Mouse (Mus musculus) neural tube, embryonic 11.5 days (tissue): ENCODE results near the gene Cfap77. TPM values are rescaled to one million over a fixed set of nuclear protein-coding genes. Genes with fewer than 3 reads are reported as not detected.

Source experiments
- ATAC-seq: fragments of 200-750 bp; cut with Nextera tagmentation; 2 replicates; pipeline ENCODE4 v1.8.0; 2017; ENCODE audit warnings: moderate number of reproducible peaks, mild to moderate bottlenecking, moderate TSS enrichment, moderate library complexity; ENCODE audit not compliant: insufficient read depth, low FRiP score, low TSS enrichment
- DNase-seq: peaks from one replicate; pipeline ENCODE4 v3.0.0-alpha.2; 2015; ENCODE audit warnings: low spot score
- H3K27ac ChIP-seq: fragments of 300-500 bp; sonication (generic); 2 replicates; pipeline ENCODE4 v1.5.1; 2014; ENCODE audit warnings: low read depth, mild to moderate bottlenecking, low read length
- H3K27me3 ChIP-seq: fragments of 300-500 bp; sonication (generic); 2 replicates; pipeline ENCODE4 v1.6.1; 2014; ENCODE audit warnings: mild to moderate bottlenecking, low read length, mixed read lengths; ENCODE audit not compliant: control insufficient read depth, insufficient read depth
- H3K36me3 ChIP-seq: fragments of 300-500 bp; sonication (generic); 2 replicates; pipeline ENCODE4 v1.6.1; 2014; ENCODE audit warnings: mild to moderate bottlenecking, low read length, moderate library complexity, mixed read lengths; ENCODE audit not compliant: control insufficient read depth, insufficient read depth
- H3K4me1 ChIP-seq: fragments of 300-500 bp; sonication (generic); 2 replicates; pipeline ENCODE4 v1.6.1; 2014; ENCODE audit warnings: low read length, mixed read lengths; ENCODE audit not compliant: control insufficient read depth, insufficient read depth
- H3K4me2 ChIP-seq: fragments of 300-500 bp; sonication (generic); 2 replicates; pipeline ENCODE4 v1.6.1; 2014; ENCODE audit warnings: low read depth, mild to moderate bottlenecking, moderate library complexity
- H3K4me3 ChIP-seq: fragments of 300-500 bp; sonication (generic); 2 replicates; pipeline ENCODE4 v1.5.1; 2014; ENCODE audit warnings: low read depth, low read length
- H3K9ac ChIP-seq: fragments of 300-500 bp; sonication (generic); 2 replicates; pipeline ENCODE4 v1.6.1; 2014; ENCODE audit warnings: mild to moderate bottlenecking, low read length
- H3K9me3 ChIP-seq: fragments of 300-500 bp; sonication (generic); 2 replicates; pipeline ENCODE4 v1.6.1; 2016; ENCODE audit warnings: low read length; ENCODE audit not compliant: control insufficient read depth
- WGBS: fragments of 180-500 bp; shearing (Covaris S2); extraction: QIAGEN DNeasy Blood & Tissue Kit; methylation state at CpG from one replicate; pipeline ENCODE4 v1.1.7; 2014; 5-methylcytosine and 5-hydroxymethylcytosine counted together
- polyA plus RNA-seq: library from polyadenylated mRNA; unstranded; fragments of >200 nt; fragmentation: Nextera tagmentation; extraction: Ambion mirVana; gene quantifications from 2 replicates; pipeline ENCODE4 v1.2.1, GENCODE M21; 2014

The Cfap77 gene
- polyA plus RNA-seq, 1 experiment from 2014 or later = 0.33 TPM

DNA sequence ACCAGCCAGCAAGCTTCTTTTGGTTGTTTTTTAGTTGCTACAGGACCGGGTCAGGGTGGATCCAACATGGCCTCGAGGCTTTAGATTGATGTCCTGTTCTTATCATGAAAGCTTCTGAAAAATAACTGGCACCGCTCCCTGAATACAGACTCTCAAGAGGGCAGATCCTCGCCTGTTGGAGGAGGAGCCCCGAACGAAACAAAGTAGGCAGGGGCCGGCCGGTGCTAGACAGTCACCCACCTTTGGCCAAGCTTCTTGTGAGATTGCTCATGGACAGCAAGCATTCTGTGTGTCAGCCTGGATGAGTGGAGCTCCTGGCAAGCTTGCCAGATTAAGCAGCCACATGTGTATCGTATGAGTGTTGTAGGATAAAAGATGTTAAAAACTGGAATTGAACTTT is 150.1 kb downstream of the Cfap77 start:
- DNase-seq (no peak), ATAC-seq (no peak)
- Histone ChIP-seq H3K27me3 (peaks cover 30% of the 10 kb centered on the region), H3K36me3 (no peaks in the 10 kb centered on the region; the same call in none of the 2 replicates), H3K27ac (no peak overlapping the region), H3K4me1 (peaks cover 25% of the 10 kb centered on the region), H3K4me3 (no peak overlapping the region), H3K9ac (no peak overlapping the region), H3K4me2 (no peak overlapping the region), H3K9me3 (no peaks in the 10 kb centered on the region)
- 81% methylated on average over 9 of the region's 9 CpGs for WGBS

DNA sequence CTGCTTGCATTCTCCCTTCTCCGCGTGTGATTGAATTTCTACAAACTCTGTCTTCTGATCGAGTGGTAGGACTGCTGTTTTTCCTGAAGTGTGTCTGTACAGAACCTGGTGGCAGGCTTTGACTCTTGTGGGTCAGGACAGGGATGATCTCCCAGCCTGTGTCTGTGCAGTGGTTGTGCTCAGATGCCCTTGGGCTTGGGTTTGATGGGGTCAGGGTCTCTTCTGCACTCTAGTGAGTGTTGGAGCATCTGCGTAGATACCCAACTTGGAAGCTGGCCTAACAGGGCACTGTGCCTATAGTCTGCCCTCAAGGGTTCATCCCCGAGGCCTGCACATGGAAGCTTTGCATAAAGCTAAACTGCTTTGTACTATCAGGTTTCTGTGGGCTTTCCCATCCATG is 151.0 kb downstream of the Cfap77 start:
- Histone ChIP-seq H3K4me1 (peaks cover 17% of the 10 kb centered on the region), H3K9me3 (no peaks in the 10 kb centered on the region), H3K9ac (no peak overlapping the region; the same call in 1 of the 2 replicates), H3K4me3 (no peak overlapping the region), H3K27ac (no peak overlapping the region), H3K36me3 (no peaks in the 10 kb centered on the region; the same call in none of the 2 replicates), H3K27me3 (peaks cover 21% of the 10 kb centered on the region), H3K4me2 (no peak overlapping the region)
- 88% methylated on average over 5 of the region's 5 CpGs for WGBS
- ATAC-seq (no peak), DNase-seq (no peak)

DNA sequence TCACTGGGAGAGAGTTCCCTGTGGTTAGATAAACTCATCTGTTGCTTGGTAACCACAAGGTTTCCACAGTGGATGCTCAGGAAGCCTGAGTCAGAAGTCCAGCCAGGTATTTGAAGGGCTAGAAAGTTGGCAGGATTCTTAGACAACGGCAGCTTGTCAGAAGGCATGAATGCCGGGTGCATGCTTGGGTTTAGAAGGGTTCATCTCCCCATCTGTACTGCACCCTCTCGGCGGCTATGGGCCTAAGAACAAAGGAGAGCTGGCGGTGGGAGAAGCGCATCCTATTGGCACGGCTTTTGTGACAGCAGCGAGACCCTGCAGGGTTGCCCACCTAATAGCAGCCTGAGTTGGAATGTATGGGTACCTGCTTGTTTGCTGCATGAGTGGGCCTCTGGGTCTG is 152.6 kb downstream of the Cfap77 start:
- peaks cover 2% of the 10 kb centered on the region; the same call in 1 of the 2 replicates for H3K4me1 ChIP-seq
- H3K27ac ChIP-seq = no peak overlapping the region
- 89% methylated on average over 8 of the region's 8 CpGs for WGBS
- no peak overlapping the region for H3K9ac ChIP-seq
- H3K4me3 ChIP-seq = no peak overlapping the region
- no peak overlapping the region for H3K4me2 ChIP-seq
- ATAC-seq (no peak), DNase-seq (no peak)
- peaks cover 7% of the 10 kb centered on the region; the same call in 1 of the 2 replicates for H3K27me3 ChIP-seq
- no peaks in the 10 kb centered on the region for H3K9me3 ChIP-seq
- H3K36me3 ChIP-seq = no peaks in the 10 kb centered on the region; the same call in none of the 2 replicates

DNA sequence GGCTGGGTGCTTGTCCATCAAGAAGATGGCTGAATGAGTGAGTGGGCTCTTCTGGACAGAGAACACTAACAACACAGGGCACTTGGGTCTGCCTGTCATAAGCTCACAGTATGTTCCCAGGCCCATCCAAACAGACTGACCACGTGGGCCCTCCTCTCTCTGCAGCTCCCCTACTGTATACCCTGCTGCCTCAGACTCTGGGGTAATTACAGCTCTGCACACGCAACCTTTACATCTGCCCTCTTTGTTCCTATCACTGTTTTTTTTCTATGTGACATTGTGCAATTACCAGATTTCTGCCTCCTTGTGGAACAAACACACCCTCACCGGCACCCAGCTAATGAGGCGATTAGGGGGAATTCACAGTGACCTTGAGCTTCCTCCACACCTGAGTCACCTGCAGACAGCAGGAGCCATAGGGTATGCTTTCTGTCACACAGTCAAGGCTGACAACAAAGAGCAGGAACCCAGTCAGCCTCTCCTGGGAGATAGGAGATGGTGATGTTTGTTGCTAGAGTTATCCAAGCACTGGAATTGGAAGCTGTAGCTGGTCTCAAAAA is 157.4 kb downstream of the Cfap77 start:
- H3K27me3 ChIP-seq = no peaks in the 10 kb centered on the region
- H3K4me1 ChIP-seq = no peaks in the 10 kb centered on the region
- no peaks in the 10 kb centered on the region for H3K9me3 ChIP-seq
- H3K36me3 ChIP-seq = peaks cover 2% of the 10 kb centered on the region; the same call in 1 of the 2 replicates
- no peak overlapping the region for H3K4me3 ChIP-seq
- H3K27ac ChIP-seq = no peak overlapping the region
- 88% methylated on average over 4 of the region's 4 CpGs for WGBS
- no peak overlapping the region for H3K9ac ChIP-seq
- no peak for ATAC-seq
- DNase-seq = no peak
- no peak overlapping the region for H3K4me2 ChIP-seq

DNA sequence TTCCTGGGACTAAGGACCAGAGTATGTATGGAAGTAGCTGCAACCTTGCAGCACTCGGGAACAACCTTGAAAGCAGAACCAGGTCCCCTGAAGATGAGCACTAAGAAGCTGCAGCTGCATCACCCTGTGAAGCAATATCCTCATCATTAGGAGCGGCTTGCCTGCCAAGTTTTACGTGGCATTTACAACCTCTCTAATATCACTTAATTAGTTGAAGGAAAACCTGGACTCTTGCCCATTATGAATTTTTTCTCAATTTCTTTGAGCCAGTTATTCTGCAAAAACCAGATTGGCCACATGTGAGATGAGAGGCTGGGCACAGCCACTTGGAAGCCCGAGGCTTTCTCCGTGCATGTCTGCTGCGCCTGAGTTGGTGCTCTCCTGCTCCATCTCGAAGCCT is 159.0 kb downstream of the Cfap77 start:
- ATAC-seq = no peak
- WGBS = 86% methylated on average over 7 of the region's 7 CpGs

DNA sequence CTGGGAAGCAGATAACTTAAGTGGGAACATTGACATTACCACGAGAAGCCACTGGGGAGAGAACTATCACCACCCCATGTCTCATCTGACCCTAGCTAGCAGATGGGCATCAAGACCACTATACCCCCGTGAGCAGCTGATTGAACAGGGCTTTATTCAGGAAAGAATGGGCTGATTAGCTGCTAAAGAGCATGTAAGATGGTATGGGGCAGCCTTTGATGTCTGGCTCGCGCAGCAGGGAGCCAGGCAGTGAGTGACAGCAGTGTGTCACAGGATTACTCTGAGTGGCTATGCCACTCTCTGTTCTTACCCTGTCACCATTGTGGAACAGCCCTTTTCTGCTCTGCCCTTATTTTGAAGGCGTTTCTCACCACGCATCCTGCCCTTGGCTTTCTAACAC is 161.3 kb downstream of the Cfap77 start:
- Histone ChIP-seq H3K9ac (no peak overlapping the region), H3K27ac (no peak overlapping the region), H3K4me3 (no peak overlapping the region), H3K4me2 (no peak overlapping the region), H3K36me3 (peaks cover 2% of the 10 kb centered on the region; the same call in 1 of the 2 replicates), H3K4me1 (no peaks in the 10 kb centered on the region), H3K9me3 (no peaks in the 10 kb centered on the region), H3K27me3 (no peaks in the 10 kb centered on the region)
- no peak for DNase-seq
- 35% methylated on average over 6 of the region's 6 CpGs for WGBS
- ATAC-seq = no peak

More for the DNA sequence above, 159.0 kb downstream of the Cfap77 start:
- Histone ChIP-seq H3K27ac (no peak overlapping the region), H3K4me2 (no peak overlapping the region), H3K9me3 (no peaks in the 10 kb centered on the region), H3K36me3 (peaks cover 2% of the 10 kb centered on the region; the same call in 1 of the 2 replicates), H3K9ac (no peak overlapping the region), H3K27me3 (no peaks in the 10 kb centered on the region), H3K4me1 (no peaks in the 10 kb centered on the region), H3K4me3 (no peak overlapping the region)
- no peak for DNase-seq

DNA sequence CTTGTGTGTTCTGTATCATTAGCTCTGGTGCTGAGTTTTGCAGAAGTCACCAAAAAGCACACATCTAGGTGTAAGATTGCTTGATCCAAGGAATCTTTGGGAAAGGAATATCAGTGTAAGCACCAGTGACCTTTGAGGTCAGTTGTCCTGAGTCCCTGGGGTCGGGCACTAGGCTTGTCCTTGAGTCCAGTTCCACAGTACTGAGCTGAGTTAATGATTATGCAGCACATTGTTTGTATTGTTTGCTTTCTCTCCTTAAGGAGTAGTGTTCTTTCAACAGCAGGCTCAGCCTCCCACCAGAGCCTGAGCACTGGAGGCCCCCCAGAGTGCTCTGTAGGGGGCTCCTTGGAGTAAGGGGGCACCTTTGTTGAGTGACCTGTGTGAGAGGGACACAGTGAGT is 162.1 kb downstream of the Cfap77 start:
- H3K9me3 ChIP-seq = no peaks in the 10 kb centered on the region
- ATAC-seq (no peak), DNase-seq (no peak)
- H3K27me3 ChIP-seq = no peaks in the 10 kb centered on the region
- no peak overlapping the region for H3K4me3 ChIP-seq
- no peak overlapping the region for H3K9ac ChIP-seq
- no peak overlapping the region for H3K4me2 ChIP-seq
- WGBS = 28% methylated on average over 1 of the region's 1 CpGs
- no peaks in the 10 kb centered on the region for H3K4me1 ChIP-seq
- no peak overlapping the region for H3K27ac ChIP-seq
- H3K36me3 ChIP-seq = peaks cover 2% of the 10 kb centered on the region; the same call in 1 of the 2 replicates

DNA sequence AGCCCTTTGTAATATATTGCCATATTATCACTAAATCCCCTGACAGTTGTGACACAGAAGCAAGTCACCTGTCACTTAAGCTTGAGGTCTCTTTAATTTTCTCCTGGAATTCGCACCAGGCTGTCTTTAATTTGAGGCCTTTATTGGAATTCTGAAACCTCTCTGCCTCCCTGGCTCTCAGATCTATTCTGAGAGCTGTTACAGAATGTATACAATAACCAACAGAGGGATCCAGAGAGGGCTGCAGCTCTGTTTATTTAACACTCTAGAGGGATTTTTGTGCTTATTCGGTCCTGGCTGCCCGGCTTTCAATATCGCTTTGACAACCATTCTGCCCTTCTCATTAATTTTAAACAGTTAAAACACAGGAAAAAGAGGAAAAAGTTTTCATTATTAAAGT is 170.0 kb downstream of the Cfap77 start:
- Histone ChIP-seq H3K27me3 (no peaks in the 10 kb centered on the region), H3K9me3 (no peaks in the 10 kb centered on the region), H3K4me1 (no peaks in the 10 kb centered on the region), H3K27ac (no peak overlapping the region), H3K4me2 (no peak overlapping the region), H3K9ac (no peak overlapping the region), H3K4me3 (no peak overlapping the region), H3K36me3 (peaks cover 5% of the 10 kb centered on the region)
- ATAC-seq (no peak), DNase-seq (no peak)
- 82% methylated on average over 4 of the region's 4 CpGs for WGBS

DNA sequence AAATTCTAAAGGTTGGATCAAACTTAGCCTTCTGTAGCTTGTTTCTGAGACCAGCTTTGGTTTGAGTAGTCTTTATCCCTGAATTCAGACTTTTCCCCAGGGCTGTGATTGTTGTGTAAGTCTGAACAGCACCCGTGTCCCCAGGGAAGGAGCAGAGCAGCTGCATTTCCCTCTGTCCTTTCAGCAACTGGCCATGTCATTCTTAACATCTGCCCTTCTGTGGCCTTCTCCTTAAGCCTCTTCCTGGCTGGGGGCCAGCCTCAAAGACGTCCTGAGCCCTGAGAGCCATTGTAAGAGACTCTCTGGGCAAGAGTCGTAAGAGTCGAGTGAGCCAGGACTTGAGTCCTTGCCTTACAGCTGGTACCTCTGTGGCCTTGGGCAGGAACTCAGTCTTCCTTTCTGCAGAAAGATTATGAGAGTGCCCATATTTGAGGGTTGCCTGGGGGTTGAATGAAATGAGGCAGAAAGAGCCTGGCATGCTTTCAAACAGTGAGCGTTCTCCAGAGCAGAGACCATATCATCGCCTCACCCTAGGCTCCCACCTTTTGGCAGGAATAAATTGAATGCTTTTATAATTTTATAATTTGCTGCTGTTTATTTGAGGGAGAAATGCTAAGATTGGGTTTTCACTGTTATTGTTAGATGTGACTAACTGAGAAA is 171.9 kb downstream of the Cfap77 start:
- ATAC-seq (no peak), DNase-seq (no peak)
- no peak overlapping the region for H3K27ac ChIP-seq
- no peaks in the 10 kb centered on the region for H3K4me1 ChIP-seq
- no peak overlapping the region for H3K4me3 ChIP-seq
- H3K36me3 ChIP-seq = peaks cover 5% of the 10 kb centered on the region
- H3K27me3 ChIP-seq = no peaks in the 10 kb centered on the region
- no peak overlapping the region for H3K9ac ChIP-seq
- no peaks in the 10 kb centered on the region for H3K9me3 ChIP-seq
- no peak overlapping the region for H3K4me2 ChIP-seq
- WGBS = 85% methylated on average over 6 of the region's 6 CpGs
